Mouse (Mus musculus): ENCODE results near the gene Cacna1c.

Gene Cacna1c

GRCm38 (mm10) chr6:118795716-118796115 lies 400.5 kb downstream of the Cacna1c start:
- no peak for DNase-seq (ENCODE audit: low read depth)

- no peak for DNase-seq (ENCODE audit: low read depth)
Observed at GRCm38 (mm10) chr6:118791921-118792368, 404.3 kb downstream of the Cacna1c start.

GRCm38 (mm10) chr6:118787933-118788332 lies 408.3 kb downstream of the Cacna1c start:
- DNase-seq (ENCODE audit: low read depth) = no peak

GRCm38 (mm10) chr6:118780280-118780679 lies 415.9 kb downstream of the Cacna1c start:
- no peak for DNase-seq (ENCODE audit: low read depth)

GRCm38 (mm10) chr6:118779201-118779600 lies 417.0 kb downstream of the Cacna1c start:
- no peak for DNase-seq (ENCODE audit: low read depth)

- DNase-seq (ENCODE audit: low read depth) = no peak
Observed at GRCm38 (mm10) chr6:118777457-118777856, 418.8 kb downstream of the Cacna1c start.

- DNase-seq (ENCODE audit: low read depth) = no peak
Observed at GRCm38 (mm10) chr6:118776459-118776858, 419.8 kb downstream of the Cacna1c start.

- no peak for DNase-seq (ENCODE audit: low read depth)
Observed at GRCm38 (mm10) chr6:118772581-118772980, 423.6 kb downstream of the Cacna1c start.

- DNase-seq (ENCODE audit: low read depth) = no peak
Observed at GRCm38 (mm10) chr6:118771121-118771520, 425.1 kb downstream of the Cacna1c start.

- DNase-seq (ENCODE audit: low read depth) = no peak
Observed at GRCm38 (mm10) chr6:118770396-118770795, 425.8 kb downstream of the Cacna1c start.

- no peak for DNase-seq (ENCODE audit: low read depth)
Observed at GRCm38 (mm10) chr6:118769792-118770191, 426.4 kb downstream of the Cacna1c start.

- DNase-seq (ENCODE audit: low read depth) = no peak
Observed at GRCm38 (mm10) chr6:118767698-118768097, 428.5 kb downstream of the Cacna1c start.

- no peak for DNase-seq (ENCODE audit: low read depth)
Observed at GRCm38 (mm10) chr6:118765261-118765660, 431.0 kb downstream of the Cacna1c start.

GRCm38 (mm10) chr6:118759015-118759414 lies 437.2 kb downstream of the Cacna1c start:
- no peak for DNase-seq (ENCODE audit: low read depth)

- no peak for DNase-seq (ENCODE audit: low read depth)
Observed at GRCm38 (mm10) chr6:118758290-118758907, 437.8 kb downstream of the Cacna1c start.

- no peak for DNase-seq (ENCODE audit: low read depth)
Observed at GRCm38 (mm10) chr6:118757533-118758289, 438.5 kb downstream of the Cacna1c start.

- DNase-seq (ENCODE audit: low read depth) = no peak
Observed at GRCm38 (mm10) chr6:118756511-118756910, 439.7 kb downstream of the Cacna1c start.

GRCm38 (mm10) chr6:118755768-118756167 lies 440.4 kb downstream of the Cacna1c start:
- no peak for DNase-seq (ENCODE audit: low read depth)

- no peak for DNase-seq (ENCODE audit: low read depth)
Observed at GRCm38 (mm10) chr6:118754439-118754838, 441.8 kb downstream of the Cacna1c start.

- no peak for DNase-seq (ENCODE audit: low read depth)
Observed at GRCm38 (mm10) chr6:118753787-118754186, 442.4 kb downstream of the Cacna1c start.

GRCm38 (mm10) chr6:118753064-118753463 lies 443.2 kb downstream of the Cacna1c start:
- DNase-seq (ENCODE audit: low read depth) = no peak

- DNase-seq (ENCODE audit: low read depth) = no peak
Observed at GRCm38 (mm10) chr6:118749285-118749684, 446.9 kb downstream of the Cacna1c start.

GRCm38 (mm10) chr6:118742701-118743100 lies 453.5 kb downstream of the Cacna1c start:
- no peak for DNase-seq (ENCODE audit: low read depth)

- no peak for DNase-seq (ENCODE audit: low read depth)
Observed at GRCm38 (mm10) chr6:118741841-118742240, 454.4 kb downstream of the Cacna1c start.

Measured in induced T-regulatory cell, adult 2 months (primary cell).